Comparison of ENCODE assay signal across 9 mouse cellular contexts in the genomic region with DNA sequence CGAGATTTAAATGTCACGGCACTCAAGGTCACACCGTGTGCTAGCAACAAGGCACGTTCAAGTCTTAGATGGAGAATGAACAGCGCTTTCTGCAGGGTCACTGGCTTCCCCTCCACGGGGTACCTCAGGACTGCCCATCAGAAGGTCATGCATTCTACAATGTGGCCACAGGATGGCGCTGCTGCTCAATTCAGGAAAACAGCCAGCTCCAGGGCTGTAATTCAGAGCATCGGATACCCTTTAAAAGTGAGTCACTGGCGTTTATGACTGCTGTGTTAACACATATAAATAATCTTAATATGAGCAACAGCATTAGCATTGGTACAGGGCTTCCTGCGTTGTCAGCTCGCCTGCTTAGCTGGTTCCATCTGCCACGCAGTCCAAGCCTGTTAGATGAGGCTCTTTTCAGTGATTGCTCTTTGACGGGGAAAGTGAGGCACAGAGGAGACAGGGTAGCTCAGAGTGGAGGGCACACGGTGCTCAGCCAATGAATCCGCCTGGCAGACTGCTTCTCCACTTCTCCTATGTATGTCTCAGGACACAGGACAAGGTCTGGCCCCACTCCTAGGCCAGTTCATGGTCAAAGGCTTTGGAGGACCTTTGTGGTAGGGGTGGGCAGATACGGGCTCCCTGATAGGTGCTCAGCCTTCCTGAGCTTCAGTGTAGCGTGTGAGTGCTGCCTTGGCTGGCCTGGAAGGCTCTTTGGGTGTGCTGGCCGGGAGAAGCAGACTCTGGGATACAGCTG. TPM values are rescaled to one million over a fixed set of nuclear protein-coding genes. Genes with fewer than 3 reads are reported as not detected.
A peak's percentile ranks its signal among the peaks of the same experiment; 100 is the strongest.
DNase-seq lines count a peak whose midpoint lies in the region; ATAC-seq and TF ChIP-seq lines count a peak whose summit lies in the region.
"Had no signal": no experiment of that assay in that cellular context is flagged by ENCODE, and none has a peak within 500 bp of the region (broad histone marks: within the 10 kb centered on the region; RNA-seq: fewer than 3 reads in every experiment).

No protein-coding gene starts in this region.

- no peak for ATAC-seq in heart, postnatal 0 days (ENCODE audit: insufficient read depth, low read depth)
- ATAC-seq in heart, embryonic 11.5 days (replicated peaks; ENCODE audit: insufficient number of reproducible peaks, low FRiP score, low TSS enrichment), result no peak

- TF ChIP-seq POLR2A in small intestine, adult 2 months (IDR thresholded peaks at IDR 0.05; ENCODE audit: low read depth, low read length), result no peak

- no peak overlapping the region for H3K4me2 ChIP-seq in heart, postnatal 0 days (ENCODE audit: low read depth, low read length)
- no peak overlapping the region for H3K4me2 ChIP-seq in heart, embryonic 11.5 days
- H3K4me2 ChIP-seq: lung, embryonic 15.5 days had no signal

- WGBS in heart, postnatal 0 days, result 27% methylated on average over 18 of the region's 18 CpGs
- 27% methylated on average over 18 of the region's 18 CpGs for WGBS in heart, embryonic 11.5 days (ENCODE audit: insufficient replicate concordance)
- 28% methylated on average over 18 of the region's 18 CpGs for WGBS in midbrain, embryonic 10.5 days
- WGBS in small intestine, adult 2 months, result 26% methylated on average over 18 of the region's 18 CpGs

- no peak for TF ChIP-seq EP300 in heart, postnatal 0 days (IDR thresholded peaks at IDR 0.05; ENCODE audit: low read depth)

- H3K36me3 ChIP-seq in heart, postnatal 0 days (replicated peaks; ENCODE audit: control insufficient read depth, insufficient read depth, low read length), result no peaks in the 10 kb centered on the region
- H3K36me3 ChIP-seq in heart, embryonic 11.5 days (ENCODE audit: control insufficient read depth, insufficient read depth, low read length), result no peaks in the 10 kb centered on the region
- H3K36me3 ChIP-seq in midbrain, embryonic 10.5 days, result no peaks in the 10 kb centered on the region
- no peaks in the 10 kb centered on the region for H3K36me3 ChIP-seq in small intestine, adult 2 months (ENCODE audit: control insufficient read depth, insufficient read depth, low read length)
- H3K36me3 ChIP-seq: lung, embryonic 15.5 days had no signal

- no peak overlapping the region for H3K4me3 ChIP-seq in heart, postnatal 0 days (ENCODE audit: low read depth, low read length)
- H3K4me3 ChIP-seq in heart, embryonic 11.5 days (ENCODE audit: low read depth, low read length), result no peak overlapping the region
- H3K4me3 ChIP-seq in midbrain, embryonic 10.5 days, result no peak overlapping the region
- H3K4me3 ChIP-seq in small intestine, adult 2 months (ENCODE audit: low read depth, low read length), result no peak overlapping the region
- H3K4me3 ChIP-seq: lung, embryonic 15.5 days had no signal

- H3K9ac ChIP-seq in heart, postnatal 0 days (replicated peaks; ENCODE audit: low read depth, low read length), result no peak overlapping the region
- H3K9ac ChIP-seq in heart, embryonic 11.5 days (ENCODE audit: low read depth, low read length), result no peak overlapping the region
- H3K9ac ChIP-seq: lung, embryonic 15.5 days had no signal

- no peak overlapping the region for H3K27ac ChIP-seq in heart, postnatal 0 days (ENCODE audit: low read depth)
- no peak overlapping the region for H3K27ac ChIP-seq in heart, embryonic 11.5 days (ENCODE audit: low read depth, low read length)
- H3K27ac ChIP-seq in midbrain, embryonic 10.5 days (replicated peaks), result no peak overlapping the region
- H3K27ac ChIP-seq in small intestine, adult 2 months (ENCODE audit: insufficient read depth, low read depth, low read length), result no peak overlapping the region
- H3K27ac ChIP-seq: lung, embryonic 15.5 days had no signal

- H3K27me3 ChIP-seq in heart, postnatal 0 days (ENCODE audit: control insufficient read depth, insufficient read depth, low read length), result peaks cover 9% of the 10 kb centered on the region; the same call in 1 of the 2 replicates
- peaks cover 8% of the 10 kb centered on the region; the same call in 1 of the 2 replicates for H3K27me3 ChIP-seq in heart, embryonic 11.5 days (ENCODE audit: control insufficient read depth, insufficient read depth, low read length)
- no peaks in the 10 kb centered on the region for H3K27me3 ChIP-seq in midbrain, embryonic 10.5 days (ENCODE audit: low read depth, poor library complexity, severe bottlenecking)
- no peaks in the 10 kb centered on the region; the same call in 1 of the 2 replicates for H3K27me3 ChIP-seq in small intestine, adult 2 months (ENCODE audit: control insufficient read depth, insufficient read depth, low read length)
- H3K27me3 ChIP-seq: lung, embryonic 15.5 days had no signal

- peak; percentile 22 for DNase-seq in heart, postnatal 0 days (ENCODE audit: low spot score)
- peak; percentile 20 for DNase-seq in MEL-GATA-1-ER (ENCODE audit: extremely low read depth, low read depth)
- peak; percentile 83 to 93 for DNase-seq in cerebellum, adult 18-20 months
- DNase-seq in frontal cortex, postnatal 14 days (ENCODE audit: low spot score in 2 of 2), result peak; percentile 55 to 82
- peak; percentile 53 for DNase-seq in layer of hippocampus, adult 9-11 months
- DNase-seq in midbrain, embryonic 10.5 days (ENCODE audit: low spot score), result peak; percentile 75

- no peaks in the 10 kb centered on the region for H3K9me3 ChIP-seq in heart, postnatal 0 days (replicated peaks; ENCODE audit: control insufficient read depth, low read length)
- H3K9me3 ChIP-seq in heart, embryonic 11.5 days (replicated peaks; ENCODE audit: control insufficient read depth, low read length), result no peaks in the 10 kb centered on the region
- no peaks in the 10 kb centered on the region for H3K9me3 ChIP-seq in midbrain, embryonic 10.5 days (replicated peaks)
- H3K9me3 ChIP-seq: lung, embryonic 15.5 days had no signal

- TF ChIP-seq CTCF in heart, postnatal 0 days (IDR thresholded peaks at IDR 0.05; ENCODE audit: low read depth), result peak; percentile 61
- peak; percentile 69; the same call in 1 of the 2 replicates for TF ChIP-seq CTCF in small intestine, adult 2 months (IDR thresholded peaks at IDR 0.05; ENCODE audit: extremely low read depth, insufficient read length, insufficient replicate concordance, low read depth, low read length)

- no peaks in the 10 kb centered on the region for H3K4me1 ChIP-seq in heart, postnatal 0 days (ENCODE audit: control insufficient read depth, insufficient read depth)
- no peaks in the 10 kb centered on the region for H3K4me1 ChIP-seq in heart, embryonic 11.5 days (ENCODE audit: control insufficient read depth, insufficient read depth, low read length)
- H3K4me1 ChIP-seq in midbrain, embryonic 10.5 days, result peaks cover 3% of the 10 kb centered on the region; the same call in 1 of the 2 replicates
- H3K4me1 ChIP-seq in small intestine, adult 2 months (ENCODE audit: control insufficient read depth, insufficient read depth, insufficient read length, low read length), result no peaks in the 10 kb centered on the region
- H3K4me1 ChIP-seq: lung, embryonic 15.5 days had no signal

RNA-seq across cellular contexts. Expression of a gene that starts 11.8 kb away (rescaled TPM):
- 99.5 and 110 TPM in 2 replicates for total RNA-seq in heart, postnatal 0 days (2014; rRNA removed; ENCODE audit: low replicate concordance)
- polyA plus RNA-seq in heart, postnatal 0 days (2015; fragmentation: Nextera tagmentation; extraction: Ambion mirVana), result 80.0 and 90.6 TPM in 2 replicates
- 188 TPM in 2 replicates for polyA plus RNA-seq in heart, embryonic 11.5 days (2014; fragmentation: Nextera tagmentation; extraction: Ambion mirVana)
- polyA plus RNA-seq in midbrain, embryonic 10.5 days (2016; fragmentation: Nextera tagmentation; extraction: Ambion mirVana), result 240 and 263 TPM in 2 replicates
- 50.1 and 89.4 TPM in 2 replicates for polyA plus RNA-seq in small intestine, adult 2 months (2012; rRNA removed)

RNA-seq across cellular contexts. Expression of a gene that starts 25.8 kb away (rescaled TPM):
- total RNA-seq in heart, postnatal 0 days (2014; rRNA removed; ENCODE audit: low replicate concordance), result 1.0 and 1.2 TPM in 2 replicates
- polyA plus RNA-seq in heart, postnatal 0 days (2015; fragmentation: Nextera tagmentation; extraction: Ambion mirVana), result 0.12 and 0.16 TPM in 2 replicates
- 1.2 and 1.7 TPM in 2 replicates for polyA plus RNA-seq in heart, embryonic 11.5 days (2014; fragmentation: Nextera tagmentation; extraction: Ambion mirVana)
- 6.4 and 6.5 TPM in 2 replicates for polyA plus RNA-seq in midbrain, embryonic 10.5 days (2016; fragmentation: Nextera tagmentation; extraction: Ambion mirVana)
- polyA plus RNA-seq in small intestine, adult 2 months (2012; rRNA removed), result 0.90 and 1.7 TPM in 2 replicates

RNA-seq across cellular contexts. Expression of a gene that starts 53.6 kb away (rescaled TPM):
- total RNA-seq in heart, postnatal 0 days (2014; rRNA removed; ENCODE audit: low replicate concordance), result 72.2 and 106 TPM in 2 replicates
- 317 and 322 TPM in 2 replicates for polyA plus RNA-seq in heart, postnatal 0 days (2015; fragmentation: Nextera tagmentation; extraction: Ambion mirVana)
- polyA plus RNA-seq in heart, embryonic 11.5 days (2014; fragmentation: Nextera tagmentation; extraction: Ambion mirVana), result 284 and 293 TPM in 2 replicates
- 285 and 291 TPM in 2 replicates for polyA plus RNA-seq in midbrain, embryonic 10.5 days (2016; fragmentation: Nextera tagmentation; extraction: Ambion mirVana)
- polyA plus RNA-seq in small intestine, adult 2 months (2012; rRNA removed), result 157 and 222 TPM in 2 replicates

Comparison
In these comparisons a context has a peak if more than half of its experiments do, and no peak if none do; other contexts are left out.
1. DNase-seq: peak in every context shown above with its lines; median percentile 88 in cerebellum, adult 18-20 months; 75 in midbrain, embryonic 10.5 days; 68 in frontal cortex, postnatal 14 days; 53 in layer of hippocampus, adult 9-11 months; 22 in heart, postnatal 0 days; 20 in MEL-GATA-1-ER.